Mouse (Mus musculus) heart, embryonic 16.5 days (tissue): Measurements from ENCODE around the gene Zfp646. TPM values are rescaled to one million over a fixed set of nuclear protein-coding genes. Genes with fewer than 3 reads are reported as not detected.
A peak's percentile ranks its signal among the peaks of the same experiment; 100 is the strongest.

Experiments used
- ATAC-seq: fragments of 200-750 bp; cut with Nextera tagmentation; replicated peaks from 2 replicates; pipeline ENCODE4 v1.8.0; 2017; ENCODE audit warnings: moderate number of reproducible peaks; ENCODE audit not compliant: insufficient read depth, low FRiP score; ENCODE audit errors: extremely low read depth
- H3K27ac ChIP-seq: fragments of 300-500 bp; sonication (generic); 2 replicates; pipeline ENCODE4 v1.5.1; 2014; ENCODE audit warnings: mild to moderate bottlenecking, low read length, control low read depth, moderate library complexity
- H3K27me3 ChIP-seq: fragments of 300-500 bp; sonication (generic); 2 replicates; pipeline ENCODE4 v1.6.1; 2014; ENCODE audit warnings: low read length, mixed read lengths; ENCODE audit not compliant: control insufficient read depth, insufficient read depth
- H3K36me3 ChIP-seq: fragments of 300-500 bp; sonication (generic); 2 replicates; pipeline ENCODE4 v1.6.1; 2014; ENCODE audit not compliant: control insufficient read depth, insufficient read depth
- H3K4me1 ChIP-seq: fragments of 300-500 bp; sonication (generic); 2 replicates; pipeline ENCODE4 v1.6.1; 2014; ENCODE audit warnings: low read length, mixed read lengths; ENCODE audit not compliant: control insufficient read depth, insufficient read depth
- H3K4me2 ChIP-seq: fragments of 300-500 bp; sonication (generic); 2 replicates; pipeline ENCODE4 v1.6.1; 2014; ENCODE audit warnings: low read depth, mild to moderate bottlenecking, control low read depth, low read length
- H3K4me3 ChIP-seq: fragments of 300-500 bp; sonication (generic); 2 replicates; pipeline ENCODE4 v1.5.1; 2014; ENCODE audit warnings: mild to moderate bottlenecking, control low read depth, low read length
- H3K9ac ChIP-seq: fragments of 300-500 bp; sonication (generic); 2 replicates; pipeline ENCODE4 v1.6.1; 2014; ENCODE audit warnings: low read length, control low read depth
- H3K9me3 ChIP-seq: fragments of 300-500 bp; sonication (generic); replicated peaks from 2 replicates; pipeline ENCODE4 v1.6.1; 2016; ENCODE audit warnings: low read length; ENCODE audit not compliant: control insufficient read depth
- WGBS: fragments of 180-500 bp; shearing (Covaris S2); extraction: QIAGEN DNeasy Blood & Tissue Kit; methylation state at CpG from one replicate; pipeline ENCODE4 v1.1.7; 2014; 5-methylcytosine and 5-hydroxymethylcytosine counted together
- polyA plus RNA-seq: library from polyadenylated mRNA; unstranded; fragments of >200 nt; fragmentation: Nextera tagmentation; extraction: Ambion mirVana; gene quantifications from 2 replicates; pipeline ENCODE4 v1.2.1, GENCODE M21; 2015

Gene Zfp646
- polyA plus RNA-seq, 1 experiment from 2014 or later: 6.8 TPM

DNA sequence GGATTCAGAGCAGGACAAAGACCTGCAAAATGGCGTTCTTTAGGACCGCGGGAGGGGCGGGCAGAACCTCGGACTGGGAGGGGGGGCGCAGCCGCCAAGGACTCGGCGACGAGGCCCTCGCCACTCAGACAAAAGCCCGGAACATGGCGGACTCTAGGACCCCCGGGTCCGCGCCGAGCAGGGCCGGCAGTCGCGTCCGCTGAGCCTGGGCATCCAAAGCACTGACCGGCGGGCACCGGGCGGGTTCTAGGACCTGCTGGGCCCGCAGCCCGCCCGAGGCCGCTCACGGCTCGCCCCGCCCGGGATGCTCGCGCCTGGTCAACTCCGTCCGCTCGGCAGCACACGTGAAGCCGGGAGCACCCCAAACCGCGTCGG lies 407 bp upstream of the Zfp646 start:
- Histone ChIP-seq H3K27ac (peak overlapping the region; percentile 98), H3K4me1 (peaks cover 16% of the 10 kb centered on the region), H3K4me2 (peak overlapping the region; percentile 89), H3K9me3 (no peaks in the 10 kb centered on the region), H3K36me3 (peaks cover 23% of the 10 kb centered on the region), H3K9ac (peak overlapping the region; percentile 96), H3K4me3 (peak overlapping the region; percentile 88), H3K27me3 (no peaks in the 10 kb centered on the region)
- ATAC-seq: peak; percentile 89
- WGBS: under 1% methylated on average over 43 of the region's 43 CpGs

DNA sequence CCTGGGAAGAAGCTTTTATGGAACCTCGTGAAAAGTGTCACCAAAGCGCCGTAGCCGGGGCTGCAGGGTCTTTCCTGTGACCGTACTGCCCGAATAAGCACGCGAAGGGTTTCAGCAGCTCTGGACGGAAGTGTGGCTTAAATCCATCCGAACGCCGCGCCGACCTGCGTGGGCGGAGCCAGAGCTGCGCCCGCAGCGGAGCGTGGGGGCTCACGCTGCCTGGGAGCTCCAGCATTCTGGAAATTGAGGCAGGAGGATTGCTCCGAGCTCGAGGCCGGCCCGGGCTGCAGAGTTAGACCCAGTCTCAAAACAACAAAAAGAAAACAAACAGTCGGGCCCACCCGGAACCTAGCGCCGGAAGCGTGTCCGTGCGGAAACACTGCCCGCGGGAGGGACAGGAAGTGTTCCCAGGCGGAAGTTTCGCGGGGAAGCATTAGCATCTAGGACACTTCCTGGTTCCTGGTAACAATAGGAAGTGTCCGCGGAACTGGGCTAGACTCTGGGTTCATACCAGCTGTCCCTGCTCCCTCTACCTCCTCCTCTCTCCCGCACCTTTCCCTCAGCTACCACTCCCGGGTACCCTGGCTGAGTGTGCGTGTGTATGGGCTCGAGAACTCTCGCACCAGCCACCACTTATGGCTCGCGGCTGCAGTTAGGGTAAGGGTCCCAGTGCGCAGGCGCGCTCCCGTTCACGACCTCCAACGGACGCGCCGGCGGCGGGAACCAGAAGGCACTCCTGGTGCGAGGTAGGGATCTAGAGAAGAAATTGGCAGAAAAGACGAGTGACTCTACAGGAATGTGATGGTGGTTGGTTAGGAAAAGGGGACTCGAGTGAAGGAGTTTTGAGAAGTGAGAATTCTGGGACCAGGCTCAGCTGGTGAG lies 687 bp downstream of the Zfp646 start, which contains the start of gene Zfp668:
Gene Zfp668 (minus strand): TSS at position 362 of the 882 bp plus-strand sequence.
- H3K27ac ChIP-seq: peak within 1 kb of the TSS; percentile 98
- H3K4me2 ChIP-seq: peak within 1 kb of the TSS; percentile 76
- peaks cover 32% of the 10 kb centered on the region for H3K36me3 ChIP-seq
- peak within 1 kb of the TSS; percentile 96 for H3K9ac ChIP-seq
- no peaks in the 10 kb centered on the region for H3K27me3 ChIP-seq
- H3K9me3 ChIP-seq: no peaks in the 10 kb centered on the region
- ATAC-seq: peak; percentile 62
- H3K4me3 ChIP-seq: peak within 1 kb of the TSS; percentile 88
- WGBS: under 1% methylated on average over 60 of the region's 60 CpGs
- H3K4me1 ChIP-seq: peaks cover 16% of the 10 kb centered on the region

DNA sequence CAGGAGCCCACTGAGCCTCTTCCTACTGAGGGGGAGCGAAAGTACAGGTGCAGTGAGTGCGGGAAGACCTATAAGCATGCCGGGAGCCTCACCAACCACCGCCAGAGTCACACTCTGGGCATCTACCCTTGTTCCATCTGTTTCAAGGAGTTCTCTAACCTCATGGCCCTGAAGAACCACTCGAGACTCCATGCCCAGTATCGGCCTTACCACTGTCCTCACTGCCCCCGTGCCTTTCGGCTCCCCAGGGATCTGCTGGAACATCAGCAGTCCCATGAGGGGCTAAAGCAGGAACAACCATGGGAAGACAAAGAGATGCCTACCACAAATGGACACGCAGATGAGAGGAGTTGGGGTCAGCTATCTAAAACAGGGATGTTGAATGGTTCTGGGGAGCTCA lies 3.3 kb downstream of the Zfp646 start:
- Histone ChIP-seq H3K4me2 (no peak overlapping the region), H3K4me3 (no peak overlapping the region), H3K27me3 (no peaks in the 10 kb centered on the region), H3K9ac (no peak overlapping the region), H3K36me3 (peaks cover 54% of the 10 kb centered on the region), H3K9me3 (no peaks in the 10 kb centered on the region), H3K27ac (no peak overlapping the region), H3K4me1 (peaks cover 23% of the 10 kb centered on the region)
- 93% methylated on average over 9 of the region's 9 CpGs for WGBS
- ATAC-seq: no peak

DNA sequence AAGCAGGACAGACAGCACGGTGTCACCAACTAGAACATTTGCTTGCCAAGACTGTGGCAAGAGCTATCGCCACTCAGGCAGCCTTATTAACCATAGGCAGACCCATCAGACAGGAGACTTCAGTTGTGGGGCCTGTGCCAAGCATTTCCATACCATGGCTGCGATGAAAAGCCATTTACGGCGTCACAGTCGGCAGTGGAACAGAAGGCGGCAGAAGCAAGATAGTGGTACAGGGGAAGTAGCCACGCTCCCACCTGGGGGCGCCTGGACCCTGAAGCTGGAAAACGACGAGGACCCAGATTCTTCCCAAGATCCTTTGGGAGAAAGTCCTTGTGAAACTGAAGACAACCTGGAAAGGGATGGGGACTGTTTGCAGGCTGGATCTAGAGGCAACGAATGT lies 4.4 kb downstream of the Zfp646 start:
- no peak overlapping the region for H3K4me2 ChIP-seq
- 72% methylated on average over 12 of the region's 12 CpGs for whole genome bisulfite sequencing
- no peaks in the 10 kb centered on the region for H3K9me3 ChIP-seq
- peaks cover 15% of the 10 kb centered on the region for H3K4me1 ChIP-seq
- peaks cover 62% of the 10 kb centered on the region for H3K36me3 ChIP-seq
- no peak overlapping the region for H3K9ac ChIP-seq
- no peak overlapping the region for H3K4me3 ChIP-seq
- no peaks in the 10 kb centered on the region for H3K27me3 ChIP-seq
- no peak overlapping the region for H3K27ac ChIP-seq
- no peak for ATAC-seq

DNA sequence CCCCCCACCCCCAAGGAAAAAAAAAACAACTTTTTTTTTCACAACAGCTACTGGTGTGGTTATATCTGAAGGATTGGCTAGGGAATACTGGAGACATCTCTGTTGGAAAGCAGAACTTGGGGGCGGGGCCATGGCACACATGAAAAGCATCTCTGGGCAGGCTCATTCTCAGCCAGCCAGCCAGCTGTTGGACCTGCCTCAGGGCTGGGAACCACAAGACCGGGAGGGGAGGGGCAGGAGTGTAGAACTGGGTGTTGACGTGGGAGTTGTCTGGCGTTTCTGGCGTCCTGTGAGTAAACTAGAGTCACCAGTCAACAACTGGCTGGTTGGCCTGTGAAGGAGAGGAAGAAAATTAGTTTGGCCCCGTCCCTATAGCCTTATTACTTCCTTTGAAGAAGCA lies 9.9 kb downstream of the Zfp646 start:
- peaks cover 50% of the 10 kb centered on the region for H3K36me3 ChIP-seq
- no peak overlapping the region for H3K9ac ChIP-seq
- ATAC-seq: 0 out of 2 replicates have a peak, but pooled peaks have one; percentile 38
- no peak overlapping the region for H3K27ac ChIP-seq
- WGBS: 55% methylated on average over 6 of the region's 6 CpGs
- H3K9me3 ChIP-seq: no peaks in the 10 kb centered on the region
- no peak overlapping the region for H3K4me2 ChIP-seq
- H3K4me1 ChIP-seq: peaks cover 11% of the 10 kb centered on the region
- no peak overlapping the region for H3K4me3 ChIP-seq
- no peaks in the 10 kb centered on the region for H3K27me3 ChIP-seq

DNA sequence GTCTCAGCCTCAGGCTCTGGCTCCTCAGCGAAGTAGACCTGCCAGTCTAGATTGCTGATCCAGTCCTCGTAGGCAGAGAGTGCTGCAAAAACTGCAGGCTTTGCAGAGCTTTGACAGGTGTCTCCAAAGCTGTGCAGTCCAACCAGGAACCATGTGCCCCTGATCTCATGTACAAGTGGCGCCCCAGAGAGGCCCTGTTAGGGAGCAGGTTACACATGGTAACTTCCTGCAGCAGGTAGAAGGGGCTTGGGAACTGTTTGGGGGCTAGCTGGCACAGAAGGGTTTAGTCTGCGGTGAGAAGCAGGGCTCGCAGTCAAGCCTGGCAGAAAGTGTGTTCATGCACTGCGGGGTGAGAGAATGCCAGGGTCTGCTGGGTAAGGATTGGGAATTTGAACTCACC lies 10.5 kb downstream of the Zfp646 start:
- H3K4me3 ChIP-seq: no peak overlapping the region
- no peak overlapping the region for H3K4me2 ChIP-seq
- peaks cover 11% of the 10 kb centered on the region for H3K4me1 ChIP-seq
- WGBS: 84% methylated on average over 6 of the region's 6 CpGs
- no peak overlapping the region for H3K9ac ChIP-seq
- no peak overlapping the region for H3K27ac ChIP-seq
- no peaks in the 10 kb centered on the region for H3K27me3 ChIP-seq
- no peaks in the 10 kb centered on the region for H3K9me3 ChIP-seq
- H3K36me3 ChIP-seq: peaks cover 44% of the 10 kb centered on the region
- no peak for ATAC-seq

DNA sequence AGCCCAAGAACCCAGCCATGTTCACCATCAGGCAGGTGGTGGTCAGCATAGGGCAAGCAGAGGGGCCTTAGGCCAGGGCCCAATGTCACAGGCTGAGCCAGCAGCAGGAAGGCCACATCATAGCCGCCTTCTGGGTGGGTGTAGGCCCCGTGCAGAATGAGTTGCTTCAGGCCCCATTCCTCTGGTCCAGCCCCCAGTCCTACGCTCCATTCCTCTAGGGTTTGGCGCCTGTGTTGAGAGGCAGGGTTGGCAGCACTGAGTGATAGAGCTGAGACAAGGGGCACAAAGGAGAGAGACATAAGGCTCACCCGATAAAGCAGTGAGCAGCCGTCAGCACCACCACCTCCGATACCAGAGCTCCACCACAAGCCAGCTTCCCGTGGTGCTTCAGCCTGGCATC lies 11.2 kb downstream of the Zfp646 start:
- Histone ChIP-seq H3K9ac (no peak overlapping the region), H3K4me2 (no peak overlapping the region), H3K4me3 (no peak overlapping the region), H3K36me3 (peaks cover 38% of the 10 kb centered on the region), H3K27ac (no peak overlapping the region), H3K4me1 (peaks cover 11% of the 10 kb centered on the region), H3K9me3 (no peaks in the 10 kb centered on the region), H3K27me3 (no peaks in the 10 kb centered on the region)
- no peak for ATAC-seq
- WGBS: 75% methylated on average over 8 of the region's 8 CpGs

DNA sequence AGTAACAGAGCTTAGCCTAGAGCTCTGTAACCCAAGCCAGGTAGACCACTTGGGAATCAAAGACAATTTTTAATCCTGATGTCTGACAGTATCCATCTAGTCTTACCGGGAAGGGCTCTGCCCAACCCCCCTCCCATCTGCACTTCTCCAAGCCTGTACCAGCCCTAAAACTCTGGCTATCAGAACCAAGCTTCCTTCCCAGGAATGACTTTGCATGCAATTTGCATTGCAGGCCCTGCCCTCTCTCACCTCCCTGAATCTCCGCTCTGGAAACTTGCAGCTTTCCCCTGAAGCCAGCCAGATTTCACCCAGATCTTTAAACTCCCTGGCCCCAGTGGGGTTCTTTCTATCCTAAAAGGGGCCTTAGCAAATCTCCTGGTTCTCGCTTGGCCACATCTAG lies 11.8 kb downstream of the Zfp646 start:
- no peaks in the 10 kb centered on the region for H3K27me3 ChIP-seq
- ATAC-seq: no peak
- no peak overlapping the region for H3K9ac ChIP-seq
- WGBS: 78% methylated on average over 3 of the region's 3 CpGs
- H3K4me1 ChIP-seq: peaks cover 11% of the 10 kb centered on the region
- H3K27ac ChIP-seq: no peak overlapping the region
- H3K9me3 ChIP-seq: no peaks in the 10 kb centered on the region
- H3K4me2 ChIP-seq: no peak overlapping the region
- no peak overlapping the region for H3K4me3 ChIP-seq
- peaks cover 36% of the 10 kb centered on the region for H3K36me3 ChIP-seq

DNA sequence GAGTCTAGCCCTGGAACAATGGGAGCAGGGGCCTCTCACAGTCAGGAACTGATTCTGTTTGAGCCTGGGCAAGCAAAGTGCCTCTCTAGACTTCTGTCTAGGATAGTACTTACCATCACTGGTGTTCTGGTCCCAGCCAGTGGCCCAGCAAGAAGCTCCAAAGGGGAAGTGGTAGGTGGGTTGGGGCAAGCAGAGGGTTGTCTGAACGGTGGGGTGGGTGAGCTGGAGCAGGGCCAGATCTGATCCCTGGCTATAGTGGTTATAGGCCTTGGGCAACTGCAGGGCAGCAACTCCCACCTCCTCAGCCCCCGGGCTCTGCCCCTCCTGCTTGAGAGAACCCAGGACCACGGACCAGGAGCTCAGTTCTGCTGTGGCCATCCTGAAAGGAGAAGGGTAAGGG lies 12.8 kb downstream of the Zfp646 start:
- Histone ChIP-seq H3K4me3 (no peak overlapping the region), H3K4me2 (no peak overlapping the region), H3K27ac (no peak overlapping the region), H3K36me3 (peaks cover 30% of the 10 kb centered on the region), H3K4me1 (peaks cover 5% of the 10 kb centered on the region), H3K9me3 (no peaks in the 10 kb centered on the region), H3K27me3 (no peaks in the 10 kb centered on the region), H3K9ac (no peak overlapping the region)
- WGBS: 64% methylated on average over 3 of the region's 3 CpGs
- no peak for ATAC-seq
